Mouse (Mus musculus) spleen, embryonic (tissue): Measurements from ENCODE around the gene Pycard.

ENCODE experiments used
- CTCF ChIA-PET: fragments of 350-600 bp; sonication (Branson Sonifier 250); formaldehyde crosslinking; loops from one replicate; lab custom pipeline; 2022; lab: Charles Lee

Pycard gene

GRCm38 (mm10) chr7:127944614-127945013 is 49.1 kb downstream of the Pycard start:
- CTCF ChIA-PET, result no interaction called here

DNA sequence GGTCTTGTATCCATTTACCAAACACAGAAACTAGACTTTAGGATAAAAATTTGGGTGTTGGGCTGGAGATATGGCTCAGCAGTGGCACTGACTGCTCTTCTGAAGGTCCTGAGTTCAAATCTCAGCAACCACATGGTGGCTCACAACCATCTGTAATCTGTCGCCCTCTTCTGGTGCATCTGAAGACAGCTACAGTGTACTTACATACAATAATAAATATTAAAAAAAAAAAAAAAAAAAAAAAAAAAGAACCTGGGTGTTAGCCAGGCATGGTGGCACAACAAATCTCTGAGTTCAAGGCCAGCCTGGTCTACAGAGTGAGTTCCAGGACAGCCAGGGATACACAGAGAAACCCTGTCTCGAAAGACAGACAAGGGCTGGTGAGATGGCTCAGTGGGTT is 51.6 kb downstream of the Pycard start:
- CTCF ChIA-PET, result interaction anchor here (0.6 kb wide), 2 partner anchors 92 to 254 kb away, joined by 4 to 5 read pairs; no protein-coding TSS in a partner anchor
